Mouse (Mus musculus): Measurements from ENCODE around the gene Aqp2. TPM values are rescaled to one million over a fixed set of nuclear protein-coding genes. Genes with fewer than 3 reads are reported as not detected.

Aqp2 gene
- 0.22 TPM for polyA plus RNA-seq (2014; fragmentation: Illumina TruSeq; extraction: RNeasy Lipid Tissue Mini Kit (QIAGEN cat#74804); ENCODE audit: insufficient read depth, low read depth, low replicate concordance)

DNA sequence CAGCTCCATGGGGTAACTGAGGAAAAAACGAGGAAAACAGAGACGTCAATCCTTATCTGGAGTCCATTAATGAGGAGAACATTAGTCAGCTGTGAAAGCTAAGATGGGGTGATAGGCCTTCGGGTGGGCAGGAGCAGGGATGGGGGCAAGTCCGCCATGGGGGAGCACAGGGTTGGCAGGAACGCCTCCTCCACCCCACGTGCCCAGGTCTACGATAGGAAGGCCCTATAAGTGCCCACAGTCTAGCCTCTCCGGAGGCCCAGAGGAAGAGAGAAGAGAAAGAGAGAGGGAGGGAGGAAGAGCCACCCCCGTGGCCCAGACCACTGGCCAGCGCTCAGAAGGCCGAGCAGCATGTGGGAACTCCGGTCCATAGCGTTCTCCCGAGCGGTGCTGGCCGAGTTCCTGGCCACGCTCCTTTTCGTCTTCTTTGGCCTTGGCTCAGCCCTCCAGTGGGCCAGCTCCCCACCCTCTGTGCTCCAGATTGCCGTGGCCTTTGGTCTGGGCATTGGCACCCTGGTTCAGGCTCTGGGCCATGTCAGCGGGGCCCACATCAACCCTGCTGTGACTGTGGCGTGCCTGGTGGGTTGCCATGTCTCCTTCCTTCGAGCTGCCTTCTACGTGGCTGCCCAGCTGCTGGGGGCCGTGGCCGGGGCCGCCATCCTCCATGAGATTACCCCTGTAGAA is at the start of gene Aqp2:
Gene Aqp2, plus strand, starts transcription at position 254 of the 684 bp plus-strand sequence.

DNA sequence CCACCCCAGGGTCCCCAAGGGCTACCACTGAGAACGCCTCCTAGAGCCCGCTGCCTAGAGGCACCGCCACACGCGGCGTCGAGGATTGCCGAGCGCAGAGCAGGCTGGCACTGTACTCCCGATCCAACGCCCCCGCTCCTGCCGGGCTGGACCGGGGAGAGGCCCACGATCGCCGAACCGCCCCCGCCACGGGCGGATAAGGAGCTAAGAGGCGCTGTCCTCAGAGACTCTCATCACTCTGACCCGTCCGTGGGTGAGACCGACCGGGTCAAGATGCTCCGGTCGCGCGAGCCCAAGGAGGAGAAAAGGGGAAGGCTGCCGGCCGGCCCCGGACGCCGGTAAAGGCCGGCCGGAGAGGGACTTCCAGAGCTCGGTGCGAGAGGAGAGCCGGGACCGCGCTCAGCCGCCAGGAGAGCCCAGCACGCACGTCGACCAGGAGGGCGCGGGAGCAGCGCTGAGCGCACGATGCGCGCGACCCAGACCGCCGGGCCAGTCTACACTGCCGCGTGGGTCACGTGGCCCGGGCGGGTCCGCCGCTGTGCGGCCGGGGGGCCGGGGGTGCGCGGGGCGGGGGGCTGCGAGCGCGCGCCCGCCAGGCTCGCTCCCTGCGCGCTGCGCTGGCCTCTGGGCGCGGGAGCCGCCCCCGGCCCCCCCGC is 11.7 kb downstream of the Aqp2 start, which contains the start of gene Aqp5:
Gene Aqp5, plus strand, starts transcription at position 354 of the 656 bp plus-strand sequence.

DNA sequence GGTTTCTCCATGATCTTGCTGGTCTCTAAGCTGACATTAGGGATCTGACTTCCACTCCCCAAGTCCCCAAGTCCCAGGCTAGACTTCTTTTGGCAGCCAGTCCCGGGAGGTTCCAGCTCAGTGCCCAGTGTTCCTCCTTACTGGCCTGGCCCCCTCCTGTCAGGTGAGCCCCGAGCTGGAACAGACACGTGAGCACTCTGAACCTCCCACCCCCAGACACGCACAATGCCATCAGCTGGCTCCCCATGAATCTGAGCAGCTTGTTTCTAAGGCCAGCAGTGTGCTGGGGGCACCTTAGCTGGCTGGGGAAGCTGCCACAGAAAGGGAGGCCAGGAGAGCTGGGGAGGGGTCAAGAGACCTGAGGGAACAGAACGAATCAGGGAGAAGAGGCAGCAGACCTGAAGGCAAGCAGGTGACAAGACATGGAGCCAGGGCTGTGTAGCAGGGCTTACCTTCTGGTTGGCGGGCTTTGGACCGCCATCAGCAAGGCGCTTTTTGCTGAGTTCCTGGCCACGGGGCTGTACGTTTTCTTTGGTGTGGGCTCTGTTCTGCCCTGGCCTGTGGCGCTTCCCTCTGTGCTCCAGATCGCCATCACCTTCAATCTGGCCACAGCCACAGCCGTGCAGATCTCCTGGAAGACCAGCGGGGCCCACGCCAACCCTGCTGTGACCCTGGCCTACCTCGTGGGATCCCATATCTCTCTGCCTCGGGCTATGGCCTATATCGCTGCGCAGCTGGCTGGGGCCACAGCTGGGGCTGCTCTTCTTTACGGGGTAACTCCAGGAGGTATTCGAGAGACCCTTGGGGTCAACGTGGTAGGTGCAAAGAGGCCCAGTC is 22.3 kb downstream of the Aqp2 start, which contains the start of gene Aqp6:
Gene Aqp6, plus strand, starts transcription at position 415 of the 837 bp plus-strand sequence.

Other genes with a start within 250 kb of the Aqp2 start
- 18.9 TPM for gene Fmnl3, start 208.6 kb upstream of the Aqp2 start, polyA plus RNA-seq (2014; fragmentation: Illumina TruSeq; extraction: RNeasy Lipid Tissue Mini Kit (QIAGEN cat#74804); ENCODE audit: insufficient read depth, low read depth, low replicate concordance)
- 458 TPM for gene Tmbim6, start 186.2 kb upstream of the Aqp2 start, polyA plus RNA-seq (2014; fragmentation: Illumina TruSeq; extraction: RNeasy Lipid Tissue Mini Kit (QIAGEN cat#74804); ENCODE audit: insufficient read depth, low read depth, low replicate concordance)
- 2.8 TPM for gene Nckap5l, start 121.3 kb upstream of the Aqp2 start, polyA plus RNA-seq (2014; fragmentation: Illumina TruSeq; extraction: RNeasy Lipid Tissue Mini Kit (QIAGEN cat#74804); ENCODE audit: insufficient read depth, low read depth, low replicate concordance)
- gene Bcdin3d, start 104.3 kb upstream of the Aqp2 start, polyA plus RNA-seq (2014; fragmentation: Illumina TruSeq; extraction: RNeasy Lipid Tissue Mini Kit (QIAGEN cat#74804); ENCODE audit: insufficient read depth, low read depth, low replicate concordance) = 7.1 TPM
- 9.0 TPM for gene Faim2, start 50.9 kb upstream of the Aqp2 start, polyA plus RNA-seq (2014; fragmentation: Illumina TruSeq; extraction: RNeasy Lipid Tissue Mini Kit (QIAGEN cat#74804); ENCODE audit: insufficient read depth, low read depth, low replicate concordance)
- gene Aqp5, start 11.7 kb downstream of the Aqp2 start, polyA plus RNA-seq (2014; fragmentation: Illumina TruSeq; extraction: RNeasy Lipid Tissue Mini Kit (QIAGEN cat#74804); ENCODE audit: insufficient read depth, low read depth, low replicate concordance) = 348 TPM
- not detected for gene Aqp6, start 22.3 kb downstream of the Aqp2 start, polyA plus RNA-seq (2014; fragmentation: Illumina TruSeq; extraction: RNeasy Lipid Tissue Mini Kit (QIAGEN cat#74804); ENCODE audit: insufficient read depth, low read depth, low replicate concordance)
- gene Racgap1, start 72.6 kb downstream of the Aqp2 start, polyA plus RNA-seq (2014; fragmentation: Illumina TruSeq; extraction: RNeasy Lipid Tissue Mini Kit (QIAGEN cat#74804); ENCODE audit: insufficient read depth, low read depth, low replicate concordance) = 2.9 TPM
- not detected for gene Asic1, start 91.3 kb downstream of the Aqp2 start, polyA plus RNA-seq (2014; fragmentation: Illumina TruSeq; extraction: RNeasy Lipid Tissue Mini Kit (QIAGEN cat#74804); ENCODE audit: insufficient read depth, low read depth, low replicate concordance)
- 10.8 TPM for gene Smarcd1, start 123.1 kb downstream of the Aqp2 start, polyA plus RNA-seq (2014; fragmentation: Illumina TruSeq; extraction: RNeasy Lipid Tissue Mini Kit (QIAGEN cat#74804); ENCODE audit: insufficient read depth, low read depth, low replicate concordance)
- gene Gm17349, start 126.4 kb downstream of the Aqp2 start, polyA plus RNA-seq (2014; fragmentation: Illumina TruSeq; extraction: RNeasy Lipid Tissue Mini Kit (QIAGEN cat#74804); ENCODE audit: insufficient read depth, low read depth, low replicate concordance) = not detected
- gene Gpd1, start 138.5 kb downstream of the Aqp2 start, polyA plus RNA-seq (2014; fragmentation: Illumina TruSeq; extraction: RNeasy Lipid Tissue Mini Kit (QIAGEN cat#74804); ENCODE audit: insufficient read depth, low read depth, low replicate concordance) = 25.2 TPM
- gene Cox14, start 146.6 kb downstream of the Aqp2 start, polyA plus RNA-seq (2014; fragmentation: Illumina TruSeq; extraction: RNeasy Lipid Tissue Mini Kit (QIAGEN cat#74804); ENCODE audit: insufficient read depth, low read depth, low replicate concordance) = 132 TPM
- gene Cers5, start 193.8 kb downstream of the Aqp2 start, polyA plus RNA-seq (2014; fragmentation: Illumina TruSeq; extraction: RNeasy Lipid Tissue Mini Kit (QIAGEN cat#74804); ENCODE audit: insufficient read depth, low read depth, low replicate concordance) = 42.5 TPM